Mouse (Mus musculus) neural tube, embryonic 11.5 days (tissue): Measurements from ENCODE around the gene Tacc2. TPM values are rescaled to one million over a fixed set of nuclear protein-coding genes. Genes with fewer than 3 reads are reported as not detected.

Experiments used
- ATAC-seq: fragments of 200-750 bp; cut with Nextera tagmentation; 2 replicates; pipeline ENCODE4 v1.8.0; 2017; ENCODE audit warnings: moderate number of reproducible peaks, mild to moderate bottlenecking, moderate TSS enrichment, moderate library complexity; ENCODE audit not compliant: insufficient read depth, low FRiP score, low TSS enrichment
- DNase-seq: peaks from one replicate; pipeline ENCODE4 v3.0.0-alpha.2; 2015; ENCODE audit warnings: low spot score
- H3K27ac ChIP-seq: fragments of 300-500 bp; sonication (generic); 2 replicates; pipeline ENCODE4 v1.5.1; 2014; ENCODE audit warnings: low read depth, mild to moderate bottlenecking, low read length
- H3K27me3 ChIP-seq: fragments of 300-500 bp; sonication (generic); 2 replicates; pipeline ENCODE4 v1.6.1; 2014; ENCODE audit warnings: mild to moderate bottlenecking, low read length, mixed read lengths; ENCODE audit not compliant: control insufficient read depth, insufficient read depth
- H3K36me3 ChIP-seq: fragments of 300-500 bp; sonication (generic); 2 replicates; pipeline ENCODE4 v1.6.1; 2014; ENCODE audit warnings: mild to moderate bottlenecking, low read length, moderate library complexity, mixed read lengths; ENCODE audit not compliant: control insufficient read depth, insufficient read depth
- H3K4me1 ChIP-seq: fragments of 300-500 bp; sonication (generic); 2 replicates; pipeline ENCODE4 v1.6.1; 2014; ENCODE audit warnings: low read length, mixed read lengths; ENCODE audit not compliant: control insufficient read depth, insufficient read depth
- H3K4me2 ChIP-seq: fragments of 300-500 bp; sonication (generic); 2 replicates; pipeline ENCODE4 v1.6.1; 2014; ENCODE audit warnings: low read depth, mild to moderate bottlenecking, moderate library complexity
- H3K4me3 ChIP-seq: fragments of 300-500 bp; sonication (generic); 2 replicates; pipeline ENCODE4 v1.5.1; 2014; ENCODE audit warnings: low read depth, low read length
- H3K9ac ChIP-seq: fragments of 300-500 bp; sonication (generic); 2 replicates; pipeline ENCODE4 v1.6.1; 2014; ENCODE audit warnings: mild to moderate bottlenecking, low read length
- H3K9me3 ChIP-seq: fragments of 300-500 bp; sonication (generic); 2 replicates; pipeline ENCODE4 v1.6.1; 2016; ENCODE audit warnings: low read length; ENCODE audit not compliant: control insufficient read depth
- WGBS: fragments of 180-500 bp; shearing (Covaris S2); extraction: QIAGEN DNeasy Blood & Tissue Kit; methylation state at CpG from one replicate; pipeline ENCODE4 v1.1.7; 2014; 5-methylcytosine and 5-hydroxymethylcytosine counted together
- polyA plus RNA-seq: library from polyadenylated mRNA; unstranded; fragments of >200 nt; fragmentation: Nextera tagmentation; extraction: Ambion mirVana; gene quantifications from 2 replicates; pipeline ENCODE4 v1.2.1, GENCODE M21; 2014

The Tacc2 gene
- polyA plus RNA-seq, 1 experiment from 2014 or later: 62.6 TPM

GRCm38 (mm10) chr7:130803251-130803825, 226.1 kb downstream of the Tacc2 start:
- Histone ChIP-seq H3K4me3 (no peak overlapping the region), H3K27me3 (no peaks in the 10 kb centered on the region), H3K27ac (no peak overlapping the region), H3K9ac (no peak overlapping the region), H3K36me3 (no peaks in the 10 kb centered on the region), H3K4me2 (no peak overlapping the region), H3K4me1 (no peaks in the 10 kb centered on the region), H3K9me3 (no peaks in the 10 kb centered on the region)
- no peak for ATAC-seq
- DNase-seq: no peak
- 87% methylated on average over 8 of the region's 8 CpGs for WGBS

- no peak overlapping the region for H3K4me3 ChIP-seq
- ATAC-seq (no peak), DNase-seq (no peak)
- no peaks in the 10 kb centered on the region for H3K36me3 ChIP-seq
- no peaks in the 10 kb centered on the region for H3K27me3 ChIP-seq
- H3K27ac ChIP-seq: no peak overlapping the region
- 86% methylated on average over 5 of the region's 5 CpGs for WGBS
- H3K4me2 ChIP-seq: no peak overlapping the region
- H3K4me1 ChIP-seq: no peaks in the 10 kb centered on the region
- no peaks in the 10 kb centered on the region for H3K9me3 ChIP-seq
- no peak overlapping the region for H3K9ac ChIP-seq
These were observed 227.8 kb downstream of the Tacc2 start for GRCm38 (mm10) chr7:130804991-130805390.

- no peak for DNase-seq
- WGBS: 83% methylated on average over 8 of the region's 8 CpGs
- Histone ChIP-seq H3K27ac (no peak overlapping the region), H3K9ac (no peak overlapping the region), H3K4me2 (no peak overlapping the region), H3K4me1 (no peaks in the 10 kb centered on the region), H3K27me3 (no peaks in the 10 kb centered on the region), H3K9me3 (no peaks in the 10 kb centered on the region), H3K4me3 (no peak overlapping the region), H3K36me3 (no peaks in the 10 kb centered on the region)
- no peak for ATAC-seq
These were observed 230.5 kb downstream of the Tacc2 start for GRCm38 (mm10) chr7:130807749-130808148.

- Histone ChIP-seq H3K9me3 (no peaks in the 10 kb centered on the region), H3K4me3 (no peak overlapping the region), H3K36me3 (no peaks in the 10 kb centered on the region), H3K4me2 (no peak overlapping the region), H3K4me1 (no peaks in the 10 kb centered on the region), H3K27ac (no peak overlapping the region), H3K27me3 (no peaks in the 10 kb centered on the region), H3K9ac (no peak overlapping the region)
- 79% methylated on average over 6 of the region's 6 CpGs for WGBS
- no peak for ATAC-seq
- no peak for DNase-seq
These were observed 231.5 kb downstream of the Tacc2 start for GRCm38 (mm10) chr7:130808694-130809093.

GRCm38 (mm10) chr7:130810238-130810637, 233.0 kb downstream of the Tacc2 start:
- no peaks in the 10 kb centered on the region for H3K4me1 ChIP-seq
- H3K4me2 ChIP-seq: no peak overlapping the region
- 79% methylated on average over 4 of the region's 4 CpGs for WGBS
- no peak overlapping the region for H3K27ac ChIP-seq
- H3K9me3 ChIP-seq: no peaks in the 10 kb centered on the region
- H3K27me3 ChIP-seq: no peaks in the 10 kb centered on the region
- no peaks in the 10 kb centered on the region for H3K36me3 ChIP-seq
- no peak overlapping the region for H3K4me3 ChIP-seq
- DNase-seq (no peak), ATAC-seq (no peak)
- H3K9ac ChIP-seq: no peak overlapping the region

- ATAC-seq (no peak), DNase-seq (no peak)
- H3K27me3 ChIP-seq: no peaks in the 10 kb centered on the region
- H3K9me3 ChIP-seq: no peaks in the 10 kb centered on the region
- no peak overlapping the region for H3K9ac ChIP-seq
- H3K36me3 ChIP-seq: no peaks in the 10 kb centered on the region
- no peak overlapping the region for H3K27ac ChIP-seq
- no peak overlapping the region for H3K4me3 ChIP-seq
- H3K4me2 ChIP-seq: no peak overlapping the region
- 46% methylated on average over 16 of the region's 16 CpGs for WGBS
- no peaks in the 10 kb centered on the region for H3K4me1 ChIP-seq
These were observed 235.2 kb downstream of the Tacc2 start for GRCm38 (mm10) chr7:130812407-130812806.

Other genes starting within 250 kb of the Tacc2 start
- gene Ate1, start 57.1 kb upstream of the Tacc2 start, polyA plus RNA-seq: 53.0 and 59.9 TPM in 2 replicates
- gene Nsmce4a, start 4.3 kb upstream of the Tacc2 start, polyA plus RNA-seq: 189 and 194 TPM in 2 replicates
- not detected in 2 replicates for gene Btbd16, start 196.6 kb downstream of the Tacc2 start, polyA plus RNA-seq